Mouse (Mus musculus) kidney, postnatal 36 days (tissue): ENCODE data around the gene Lama1.
"Not testable (repeated sequence)": the region's sequence is repeated elsewhere in the genome, so short reads cannot be mapped to it uniquely, and the experiment has no call there.

Source experiments
- DNase-seq, 2 experiments: peaks; one replicate each; pipeline ENCODE4 v3.0.0; 2021 to 2022; ENCODE audit warnings: mixed read lengths in 2 of 2

Gene Lama1

DNA sequence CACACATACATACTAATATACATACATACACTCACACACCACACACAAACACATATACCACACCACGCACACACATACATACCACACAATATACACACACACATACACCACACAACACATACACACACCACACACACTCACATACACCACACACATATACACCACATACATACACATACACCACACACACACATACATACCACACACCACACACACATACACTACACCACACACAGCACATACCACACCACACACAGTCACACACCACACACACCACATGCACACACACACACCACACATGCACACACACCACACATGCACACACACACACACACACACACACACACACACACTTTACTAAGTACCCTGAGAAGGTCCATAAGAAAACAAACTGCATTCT is 25.5 kb downstream of the Lama1 start:
- no peak for DNase-seq

DNA sequence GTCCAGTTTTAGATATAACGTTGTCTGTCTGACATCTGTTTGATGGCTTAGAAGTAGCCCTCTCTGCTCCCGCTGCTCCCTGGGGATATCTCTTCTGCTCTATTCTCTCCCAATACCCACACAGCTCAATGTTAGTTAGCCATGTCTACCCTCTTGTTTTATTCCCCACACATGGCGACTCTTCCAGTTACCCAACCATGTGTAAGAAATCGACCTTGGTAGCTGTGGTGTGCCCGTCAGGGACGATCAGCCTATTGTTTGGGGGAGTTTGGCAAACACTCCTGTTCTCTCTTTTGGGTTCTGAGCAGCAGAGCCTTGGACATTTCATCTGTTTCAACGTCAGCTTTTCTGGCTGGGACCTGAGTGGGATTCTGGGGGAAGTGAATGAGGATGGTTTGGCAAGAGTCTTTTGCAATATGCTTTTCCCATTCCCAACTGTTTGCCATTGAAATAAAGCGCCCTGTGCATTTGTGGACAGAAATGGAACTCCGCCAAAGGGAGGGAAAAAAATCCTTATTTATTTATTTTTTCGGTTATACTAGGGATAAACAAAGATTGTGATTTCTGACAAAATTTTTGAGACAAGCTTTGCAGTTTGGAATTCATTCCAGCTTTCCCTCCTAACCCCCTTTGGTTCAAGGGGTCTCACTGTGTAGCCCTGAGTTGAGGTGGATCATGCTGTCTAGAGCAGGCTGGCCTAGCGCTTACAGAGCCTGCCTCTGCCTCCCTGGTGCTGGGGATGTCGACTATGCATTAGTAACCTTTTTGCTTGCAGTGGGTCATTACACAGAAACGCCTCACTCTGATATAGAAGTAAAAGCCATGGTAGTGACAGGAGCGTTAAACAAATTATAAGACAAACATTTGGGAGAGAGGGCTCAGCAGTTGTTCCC is 26.4 kb downstream of the Lama1 start:
- no peak for DNase-seq

DNA sequence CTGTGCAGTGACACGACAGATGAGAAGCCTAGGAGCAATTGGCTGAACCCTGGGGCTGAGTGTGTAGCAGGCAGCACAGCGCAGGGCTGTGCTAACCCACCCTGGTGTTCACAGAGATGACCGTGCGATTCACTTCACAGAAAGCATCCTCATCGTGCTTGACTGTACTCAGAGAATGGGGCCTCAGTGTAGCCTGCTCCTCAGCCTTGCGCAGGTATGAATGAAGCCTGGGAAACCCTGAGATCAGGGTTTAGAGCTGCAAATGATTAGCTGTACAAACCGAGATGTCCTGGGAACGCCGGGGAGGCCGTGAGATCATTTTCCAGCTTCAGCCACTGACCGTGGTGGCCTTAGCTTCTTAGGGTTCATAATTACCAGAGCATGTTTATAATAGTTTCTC is 29.5 kb downstream of the Lama1 start:
- DNase-seq, result peak; percentile 64 to 68

DNA sequence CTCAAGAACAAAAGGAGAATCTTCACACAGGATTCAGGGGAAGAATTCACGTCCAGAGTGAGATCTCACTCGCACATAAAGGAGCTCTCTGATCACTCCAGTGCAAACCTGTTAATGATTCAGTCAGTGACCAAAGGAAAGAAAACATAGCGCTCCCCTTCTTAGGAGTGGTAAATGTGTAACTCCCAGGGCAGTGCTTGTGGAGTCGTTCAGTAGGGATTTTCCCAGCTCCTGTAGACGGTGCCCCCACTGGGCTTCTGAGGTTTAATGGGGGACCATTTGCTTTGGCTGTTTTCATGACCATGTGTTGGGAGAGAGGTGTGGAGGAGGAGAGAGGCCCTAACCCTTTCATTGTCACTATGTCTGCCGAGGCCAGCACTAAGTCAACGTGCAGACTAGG is 31.7 kb downstream of the Lama1 start:
- peak; percentile 49 to 76 for DNase-seq

DNA sequence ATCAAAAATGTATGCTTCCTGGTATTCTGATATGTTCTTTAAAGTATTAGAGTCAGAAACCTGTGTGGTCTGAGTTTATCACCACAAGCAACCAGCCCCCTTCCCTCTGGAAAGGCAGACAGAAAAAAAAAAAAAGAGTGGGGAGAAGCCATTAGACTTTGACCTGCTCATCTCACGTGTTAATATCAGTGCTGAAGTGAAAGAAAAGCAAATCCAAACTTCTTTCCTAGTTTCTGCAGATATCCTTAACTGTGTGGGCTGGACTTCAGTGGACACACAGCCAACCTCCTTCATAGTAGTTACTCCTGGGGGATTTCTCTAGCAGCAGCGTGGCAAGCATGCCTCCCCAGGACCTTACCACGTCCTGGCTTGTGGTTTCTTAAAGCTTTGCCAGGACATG is 34.0 kb downstream of the Lama1 start:
- peak; percentile 38 to 62 for DNase-seq

DNA sequence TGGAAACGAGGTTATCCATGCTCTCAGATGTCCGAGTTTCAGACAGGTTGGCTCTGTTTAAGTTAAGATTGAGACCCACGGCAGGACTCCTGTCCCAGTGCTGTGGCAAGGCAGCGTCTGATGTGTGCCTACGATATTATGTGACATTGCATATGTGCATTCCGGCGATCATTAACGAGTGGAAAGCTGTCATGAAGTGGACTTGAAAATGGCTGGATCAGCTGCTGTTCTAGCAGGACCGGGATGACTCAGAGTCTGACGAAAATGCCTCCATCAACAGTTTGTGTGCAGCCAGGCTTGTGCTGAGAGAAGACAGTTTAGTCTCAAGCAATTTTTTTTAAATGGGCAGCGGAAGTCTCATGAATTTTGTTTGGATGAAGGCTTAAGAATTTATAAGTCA is 34.9 kb downstream of the Lama1 start:
- peak; percentile 40 to 45 for DNase-seq

DNA sequence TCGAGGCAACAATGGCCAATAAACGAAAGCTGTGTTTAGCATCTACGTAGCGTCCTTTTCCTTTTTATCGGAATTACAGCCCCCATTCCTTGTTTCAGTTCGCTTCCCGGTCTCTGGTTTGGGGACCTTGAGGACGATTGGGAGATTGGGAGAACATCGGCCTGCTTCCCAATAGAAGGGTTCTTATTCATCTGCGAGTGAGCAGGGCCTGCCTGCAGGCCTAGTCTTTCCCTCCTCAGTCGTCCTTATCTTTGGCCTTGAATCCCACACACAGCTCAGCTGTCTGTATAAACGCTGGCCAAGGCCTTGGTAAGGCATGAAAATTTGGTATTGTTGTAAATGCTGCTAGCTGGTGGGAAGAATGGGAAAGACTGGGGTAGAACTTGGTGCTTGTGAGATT is 36.5 kb downstream of the Lama1 start:
- no peak for DNase-seq

DNA sequence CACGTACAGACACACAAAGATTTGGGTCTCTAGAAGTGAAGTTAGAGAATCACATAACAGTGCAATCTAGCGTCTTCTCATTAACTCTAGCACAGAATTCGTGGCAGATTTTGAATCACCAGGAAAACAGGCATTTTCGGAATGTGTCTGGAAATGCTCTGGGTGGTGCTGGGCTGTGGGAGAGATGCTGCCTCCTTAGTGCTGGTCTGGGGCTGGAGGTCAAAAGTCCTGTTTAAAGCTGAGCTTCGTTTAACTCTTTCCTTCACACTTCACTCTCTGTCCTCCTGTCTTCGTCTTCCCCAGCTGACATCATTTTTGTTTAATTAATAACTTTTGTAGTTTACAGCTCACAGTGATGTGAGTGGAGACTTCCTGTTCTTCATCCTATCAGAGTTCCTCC is 38.7 kb downstream of the Lama1 start:
- DNase-seq, result peak in 1 of 2 experiments; percentile 20

DNA sequence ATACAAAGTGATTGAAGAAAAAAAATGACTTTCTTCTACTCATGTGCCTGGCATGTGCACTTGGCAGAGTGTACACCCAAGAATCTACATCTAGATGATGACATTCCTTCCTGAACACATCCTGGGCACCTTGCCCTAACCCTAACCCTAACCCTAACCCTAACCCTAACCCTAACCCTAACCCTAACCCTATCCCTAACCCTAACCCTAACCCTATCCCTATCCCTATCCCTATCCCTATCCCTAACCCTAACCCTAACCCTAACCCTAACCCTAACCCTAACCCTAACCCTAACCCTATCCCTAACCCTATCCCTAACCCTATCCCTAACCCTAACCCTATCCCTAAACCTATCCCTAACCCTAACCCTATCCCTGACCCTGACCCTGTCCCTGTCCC is 44.2 kb downstream of the Lama1 start:
- not testable (repeated sequence) for DNase-seq

DNA sequence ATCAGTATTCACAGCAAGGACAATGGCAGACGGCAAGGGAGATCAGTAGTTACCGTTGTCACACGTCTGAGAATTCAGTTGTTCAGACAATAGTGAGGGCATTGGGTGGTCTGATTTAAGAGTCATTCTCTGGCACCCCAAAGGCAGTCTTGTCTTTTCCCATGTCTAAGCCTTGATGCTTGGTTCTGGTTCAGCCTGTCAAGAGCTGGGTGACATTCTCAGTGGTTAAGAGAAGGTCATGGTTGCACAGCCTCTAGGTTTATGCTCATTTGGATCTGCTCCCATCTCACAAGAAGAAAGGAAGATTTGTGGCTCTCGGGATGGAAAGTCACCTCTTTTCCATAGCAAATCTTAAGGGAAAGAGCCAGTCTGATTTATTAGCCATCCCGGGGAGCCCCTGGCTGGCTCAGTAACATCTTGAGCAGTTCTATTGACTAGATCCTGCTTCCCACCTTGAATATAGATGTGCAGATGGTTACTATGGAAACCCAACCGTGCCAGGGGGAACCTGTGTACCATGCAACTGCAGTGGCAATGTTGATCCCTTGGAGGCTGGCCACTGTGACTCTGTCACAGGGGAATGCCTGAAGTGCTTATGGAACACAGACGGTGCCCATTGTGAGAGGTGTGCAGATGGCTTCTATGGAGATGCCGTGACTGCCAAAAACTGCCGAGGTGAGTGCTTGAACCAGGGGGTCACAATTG is 67.3 kb downstream of the Lama1 start:
- no peak for DNase-seq

DNA sequence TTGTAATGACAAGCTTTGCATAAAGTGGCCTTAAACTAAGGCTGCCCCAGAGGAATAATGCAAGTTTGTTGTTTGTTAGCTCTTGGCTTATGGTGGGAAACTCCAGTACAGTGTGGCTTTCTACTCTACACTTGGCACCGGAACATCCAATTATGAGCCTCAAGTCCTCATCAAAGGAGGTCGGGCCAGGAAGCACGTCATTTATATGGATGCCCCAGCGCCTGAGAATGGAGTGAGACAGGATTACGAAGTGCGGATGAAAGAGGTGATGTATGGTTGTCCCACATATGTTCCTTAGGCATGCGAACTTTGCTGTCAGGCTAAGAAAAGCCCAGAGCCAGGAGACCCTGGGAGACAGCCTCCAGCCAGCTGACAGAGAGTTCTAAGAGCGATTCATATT is 76.5 kb downstream of the Lama1 start:
- no peak for DNase-seq

DNA sequence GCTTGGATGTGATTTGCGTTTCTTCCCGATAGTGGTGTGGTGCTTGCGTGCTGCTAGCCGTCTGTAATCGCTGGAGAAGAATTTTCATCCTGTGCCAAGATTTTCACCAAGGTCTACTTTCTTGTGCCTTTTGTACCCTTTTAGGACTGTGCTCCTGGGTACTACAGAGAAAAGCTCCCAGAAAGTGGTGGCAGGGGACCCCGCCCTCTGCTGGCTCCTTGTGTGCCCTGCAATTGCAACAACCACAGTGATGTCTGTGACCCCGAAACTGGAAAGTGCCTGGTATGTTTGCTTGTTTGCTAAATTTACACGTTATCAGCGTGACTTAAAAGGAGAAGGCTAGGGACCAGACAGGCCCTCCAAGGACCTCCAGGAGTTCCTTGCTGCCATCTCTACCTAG is 79.7 kb downstream of the Lama1 start:
- peak in 1 of 2 experiments; percentile 38 for DNase-seq

DNA sequence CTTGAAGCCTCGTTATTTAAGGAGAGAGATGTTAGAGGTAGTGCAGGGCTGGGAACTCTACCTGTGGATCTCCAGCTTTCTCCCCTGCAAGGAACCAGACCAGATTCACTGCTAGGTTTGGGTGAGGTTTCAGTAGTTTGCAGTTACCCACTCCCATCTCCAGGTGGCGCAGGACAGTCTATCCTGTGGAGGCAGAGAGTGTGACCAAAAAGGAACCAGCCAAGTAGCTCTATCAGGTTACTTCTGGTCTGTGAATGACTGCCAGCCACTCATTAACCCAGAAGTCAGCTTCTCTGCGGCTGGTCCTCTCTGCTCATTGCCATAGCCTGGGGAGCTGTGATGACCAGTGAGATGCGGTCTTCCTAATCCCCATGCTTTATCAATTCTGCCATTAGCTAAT is 82.8 kb downstream of the Lama1 start:
- DNase-seq, result peak; percentile 46 to 76

DNA sequence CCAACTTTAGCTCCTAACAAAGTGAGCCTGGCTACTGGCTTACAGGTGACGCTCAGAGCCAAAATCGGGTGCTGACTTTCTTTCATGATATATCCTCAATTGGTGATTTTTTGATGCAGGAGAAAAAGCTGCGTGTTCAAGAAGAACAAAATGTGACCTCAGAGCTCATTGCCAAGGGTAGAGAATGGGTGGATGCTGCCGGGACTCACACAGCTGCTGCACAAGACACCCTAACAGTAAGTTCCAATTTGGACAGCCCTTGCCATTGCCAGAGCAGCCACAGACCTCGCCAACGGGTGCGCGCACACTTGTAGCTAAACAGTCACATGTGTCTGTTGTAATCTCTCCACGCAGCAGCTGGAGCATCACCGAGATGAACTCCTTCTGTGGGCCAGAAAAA is 94.0 kb downstream of the Lama1 start:
- no peak for DNase-seq

DNA sequence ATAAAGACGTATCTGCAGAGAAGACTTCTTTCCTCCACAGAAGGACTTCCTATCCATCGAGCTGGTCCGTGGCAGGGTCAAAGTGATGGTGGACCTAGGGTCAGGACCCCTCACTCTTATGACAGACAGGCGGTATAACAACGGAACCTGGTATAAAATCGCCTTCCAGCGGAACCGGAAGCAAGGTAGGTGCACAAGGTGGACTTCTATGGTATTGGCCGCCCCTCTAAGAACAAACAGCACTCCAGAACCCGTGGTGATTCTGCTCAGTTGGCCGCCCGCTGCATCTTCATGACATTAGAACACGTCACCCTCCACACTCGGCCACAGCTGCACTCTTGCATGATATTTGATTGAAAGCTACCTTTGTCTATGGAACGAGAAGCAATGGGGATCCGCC is 112.1 kb downstream of the Lama1 start:
- DNase-seq, result no peak

DNA sequence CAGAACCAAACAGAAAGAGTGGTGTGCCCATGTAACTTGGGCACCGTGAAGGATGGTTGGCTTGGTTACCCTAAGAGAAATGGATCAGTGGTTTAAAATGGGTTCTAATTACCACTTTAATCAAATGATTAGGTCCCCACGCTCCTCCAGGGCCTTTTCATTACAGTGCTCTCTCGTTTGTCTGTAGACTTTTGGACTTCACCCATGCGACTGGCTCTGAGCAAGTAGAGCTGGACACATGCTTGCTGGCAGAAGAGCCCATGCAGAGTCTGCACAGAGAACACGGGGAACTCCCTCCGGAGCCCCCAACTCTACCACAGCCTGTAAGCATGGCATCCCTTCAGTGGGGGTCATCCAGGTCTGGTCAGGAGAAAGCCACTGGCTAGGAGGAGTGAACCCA is 116.6 kb downstream of the Lama1 start:
- no peak for DNase-seq

DNA sequence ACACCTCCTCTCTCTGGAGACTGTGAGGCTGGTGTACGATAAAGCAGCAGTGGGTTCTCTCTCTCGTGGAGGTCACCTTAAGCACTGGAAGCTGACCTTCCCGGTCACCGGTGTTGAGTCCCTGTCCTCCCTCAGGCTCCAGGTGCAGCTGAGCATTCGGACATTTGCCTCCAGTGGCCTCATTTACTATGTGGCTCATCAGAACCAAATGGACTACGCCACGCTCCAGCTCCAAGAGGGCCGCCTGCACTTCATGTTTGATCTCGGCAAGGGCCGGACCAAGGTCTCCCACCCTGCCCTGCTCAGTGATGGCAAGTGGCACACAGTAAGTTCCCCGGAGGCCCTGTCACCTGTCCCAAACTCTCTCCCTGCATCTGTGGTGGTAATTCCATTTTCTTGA is 118.7 kb downstream of the Lama1 start:
- no peak for DNase-seq

DNA sequence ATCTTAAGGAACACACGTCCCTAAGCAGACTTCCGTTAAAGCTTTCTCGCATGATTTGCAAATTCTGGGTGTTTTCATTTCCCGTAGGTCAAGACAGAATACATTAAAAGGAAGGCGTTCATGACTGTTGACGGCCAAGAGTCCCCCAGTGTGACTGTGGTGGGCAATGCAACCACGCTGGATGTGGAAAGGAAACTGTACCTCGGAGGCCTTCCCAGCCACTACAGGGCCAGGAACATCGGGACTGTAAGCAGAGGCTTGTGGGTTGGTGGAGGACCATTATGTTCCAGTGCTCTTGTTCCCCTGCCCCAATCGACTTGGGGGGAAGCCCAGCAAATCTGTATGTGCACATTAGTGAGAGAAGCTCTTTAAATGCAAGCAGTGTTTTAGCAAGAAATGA is 119.9 kb downstream of the Lama1 start:
- DNase-seq, result no peak

DNA sequence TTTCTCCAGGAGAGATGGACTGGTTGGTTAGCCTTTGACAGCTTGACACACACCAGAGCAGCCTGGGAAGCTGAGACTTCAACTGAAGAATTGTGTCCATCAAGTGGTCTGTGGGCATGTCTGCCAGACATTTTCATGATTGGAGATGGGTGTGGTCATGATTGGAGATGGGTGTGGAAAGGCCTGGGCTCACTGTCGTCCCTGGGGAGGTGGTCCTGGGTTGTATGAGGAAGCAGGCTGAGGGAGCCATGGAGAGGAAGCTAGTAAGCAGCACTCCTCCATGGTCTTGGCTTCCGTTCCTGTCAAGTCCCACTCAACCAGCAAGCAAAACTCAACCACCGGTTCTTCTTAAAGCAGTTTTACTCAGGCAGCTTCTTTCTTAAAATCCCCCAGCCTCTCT is 130.4 kb downstream of the Lama1 start:
- DNase-seq, result no peak

DNA sequence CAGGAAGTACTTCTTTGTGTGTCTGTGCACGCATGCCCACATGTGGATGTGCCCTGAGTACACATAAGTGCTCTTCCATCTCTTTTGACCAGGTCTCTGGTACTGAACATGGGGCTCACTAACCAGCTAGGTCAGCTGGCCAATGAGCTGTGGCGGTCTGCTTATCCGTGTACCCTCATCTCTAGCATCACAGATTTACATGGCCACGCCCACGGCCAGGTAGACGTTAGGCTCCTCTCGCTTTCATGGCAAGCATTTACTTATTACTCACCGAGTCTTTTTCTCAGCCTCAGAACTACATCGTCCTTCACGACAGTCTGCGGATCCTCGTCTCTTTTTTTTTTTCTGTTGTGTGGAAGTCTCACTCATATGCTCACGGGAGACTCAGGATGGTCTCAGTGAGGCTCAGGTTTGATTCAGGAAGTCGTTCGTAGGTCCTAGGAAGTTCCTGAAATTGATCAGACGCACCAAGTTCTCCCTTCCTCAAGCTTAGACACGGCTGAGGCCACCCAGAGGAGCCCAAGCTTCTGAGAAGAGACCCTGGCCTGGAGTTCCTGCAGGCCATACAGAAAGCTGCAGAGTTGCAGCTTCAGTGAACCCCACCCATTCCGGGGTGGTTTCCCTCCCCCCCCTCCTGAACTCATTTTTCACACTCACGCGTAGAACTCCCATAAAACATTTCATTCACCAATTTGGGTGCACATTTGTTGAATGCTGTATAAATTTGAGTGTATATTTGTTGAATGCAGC is 139.3 kb downstream of the Lama1 start:
- no peak for DNase-seq

DNA sequence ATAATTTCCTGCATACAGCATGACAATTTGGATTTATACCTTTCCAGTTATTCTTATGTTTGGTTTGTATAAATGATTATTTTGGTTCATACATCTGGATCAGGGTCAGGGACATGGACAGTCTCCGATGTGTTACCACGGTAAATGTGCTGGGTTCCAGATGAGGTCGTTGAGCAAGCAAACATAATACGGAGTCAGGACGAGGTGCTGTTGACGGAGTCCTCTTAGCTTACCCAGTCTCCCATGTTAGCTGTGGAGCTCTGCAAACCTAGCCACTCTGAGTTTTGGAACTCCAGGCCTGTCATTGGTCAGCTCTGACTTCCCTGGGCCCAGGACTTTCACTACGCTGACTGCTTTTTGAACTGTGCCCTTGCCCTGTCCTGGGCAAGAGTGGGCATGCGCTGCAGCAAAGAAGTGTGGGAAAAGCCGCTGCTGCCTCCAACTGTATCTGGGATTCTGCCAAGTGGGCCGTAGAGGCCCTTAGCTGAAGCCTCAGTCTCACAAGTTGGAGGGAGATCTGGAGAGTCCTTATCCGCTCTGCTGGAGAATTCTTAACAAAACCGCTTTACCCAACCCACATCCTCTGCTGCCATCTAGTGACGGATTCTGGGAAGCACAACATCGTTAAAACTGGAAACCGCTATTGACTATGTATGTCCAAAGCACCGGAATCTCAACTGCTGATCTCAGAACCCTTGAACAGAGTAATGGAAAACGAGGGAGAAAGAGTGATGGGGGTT is 140.5 kb downstream of the Lama1 start:
- peak; percentile 73 to 80 for DNase-seq

DNA sequence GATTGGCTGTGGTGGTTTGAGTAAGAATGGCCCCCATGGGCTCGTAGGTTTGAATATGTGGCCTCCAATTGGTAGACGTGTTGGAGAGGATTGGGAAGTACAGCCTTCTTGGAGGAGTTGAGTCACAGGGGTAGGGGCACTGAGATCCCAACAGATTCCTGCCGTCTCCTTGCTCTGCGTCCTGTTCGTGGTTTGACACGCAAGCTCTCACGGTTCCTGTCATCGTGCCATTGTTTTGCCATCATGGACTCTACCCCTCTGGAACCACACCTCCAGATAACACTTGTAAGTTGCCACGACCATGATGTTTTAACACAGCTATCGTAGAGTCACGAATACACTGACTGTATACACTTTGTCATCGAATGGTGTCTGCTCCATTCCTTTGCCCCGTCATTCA is 141.9 kb downstream of the Lama1 start:
- DNase-seq, result no peak

DNA sequence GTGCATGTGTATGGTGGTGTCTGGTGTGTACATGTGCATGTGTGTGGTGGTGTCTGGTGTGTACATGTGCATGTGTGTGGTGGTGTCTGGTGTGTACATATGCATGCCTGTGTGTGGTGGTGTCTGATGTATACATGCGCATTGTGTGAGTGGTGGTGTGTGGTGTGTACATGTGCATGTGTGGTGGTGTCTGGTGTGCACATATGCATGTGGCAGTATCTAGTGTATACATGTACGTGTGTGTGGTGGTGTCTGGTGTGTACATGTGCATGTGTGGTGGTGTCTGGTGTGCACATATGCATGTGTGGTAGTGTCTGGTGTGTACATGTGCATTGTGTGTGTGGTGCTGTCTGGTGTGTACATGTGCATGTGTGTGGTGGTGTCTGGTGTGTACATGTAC is 144.4 kb downstream of the Lama1 start:
- not testable (repeated sequence) for DNase-seq
